Mouse (Mus musculus): ENCODE data around the gene Tssk6.
A peak's percentile ranks its signal among the peaks of the same experiment; 100 is the strongest.
"Not testable (repeated sequence)": the region's sequence is repeated elsewhere in the genome, so short reads cannot be mapped to it uniquely, and the experiment has no call there.

The Tssk6 gene

DNA sequence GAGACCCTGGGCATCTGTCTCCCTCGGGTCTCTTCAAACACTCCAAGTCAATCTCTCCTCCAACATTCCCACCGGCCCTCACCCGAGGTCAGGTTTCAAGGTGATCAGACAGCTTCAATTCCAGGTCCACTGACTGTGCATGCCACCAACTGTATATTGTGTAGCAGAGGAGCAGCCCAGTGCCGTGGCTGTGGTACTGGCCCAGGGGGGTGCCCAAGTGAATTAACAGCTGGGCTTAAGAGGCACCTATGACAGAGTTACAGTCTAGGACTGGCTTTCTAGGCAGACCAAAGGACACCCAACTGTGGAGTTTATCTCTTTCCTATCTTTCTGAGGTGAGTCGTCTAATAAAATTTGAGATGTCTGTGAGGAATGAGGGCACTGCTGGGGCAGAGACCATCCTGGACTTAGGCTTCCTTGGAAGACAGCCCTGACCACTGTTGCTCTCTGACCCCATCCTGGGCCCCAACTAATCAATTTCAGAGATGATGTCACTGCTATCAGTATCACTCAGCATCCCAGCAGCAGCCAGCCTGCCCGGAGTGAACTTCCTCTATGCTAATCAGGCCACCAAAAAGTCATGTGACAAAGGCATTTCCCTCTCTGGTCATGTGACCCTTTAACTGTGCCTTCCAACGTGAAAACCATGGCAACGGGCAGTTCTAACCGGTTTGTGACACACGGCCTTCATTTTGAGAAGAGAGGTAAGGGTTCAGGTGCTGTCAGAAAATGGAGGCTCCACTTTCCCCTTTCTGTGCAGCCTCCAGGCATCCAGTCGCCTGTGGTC is 18.1 kb downstream of the Tssk6 start:
- DNase-seq: peak; percentile 79 to 86

DNA sequence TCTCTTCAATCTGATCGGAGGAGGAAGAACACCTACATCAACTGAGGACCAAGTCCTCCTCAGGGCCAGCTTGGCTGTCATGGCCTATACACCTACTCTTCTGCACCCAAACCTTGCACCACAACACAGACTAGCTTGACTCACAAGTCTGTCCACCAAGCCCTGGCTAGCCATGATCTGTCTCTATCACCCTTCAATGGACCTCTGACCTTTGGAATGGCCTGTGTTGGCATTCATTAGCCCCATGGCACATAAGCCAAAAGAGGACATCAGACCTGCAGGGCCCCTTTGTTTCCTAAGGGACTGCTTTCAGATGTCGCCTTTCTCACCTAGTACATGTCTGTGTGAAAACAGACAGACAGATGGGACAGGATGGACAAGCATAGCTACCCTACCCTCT is 19.2 kb downstream of the Tssk6 start:
- DNase-seq: no peak

DNA sequence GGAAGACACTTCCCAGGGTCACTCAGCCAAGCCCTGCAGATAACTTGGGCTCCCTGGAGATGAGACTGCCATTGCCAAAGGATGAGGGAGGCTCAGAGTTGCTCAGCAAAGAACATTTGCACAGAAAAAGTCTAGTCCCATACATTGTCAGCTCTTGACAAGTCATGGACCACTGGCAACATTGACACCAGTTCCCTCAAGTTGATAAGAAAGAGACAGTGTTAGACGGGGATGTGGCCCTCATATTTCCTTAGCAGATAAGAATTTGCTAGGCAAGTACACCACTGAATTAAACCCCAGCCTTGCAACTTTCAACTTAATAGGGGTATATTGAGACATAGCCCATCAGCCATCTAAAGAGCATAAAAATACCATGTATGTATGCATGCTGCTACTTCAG is 22.0 kb downstream of the Tssk6 start:
- no peak for DNase-seq

DNA sequence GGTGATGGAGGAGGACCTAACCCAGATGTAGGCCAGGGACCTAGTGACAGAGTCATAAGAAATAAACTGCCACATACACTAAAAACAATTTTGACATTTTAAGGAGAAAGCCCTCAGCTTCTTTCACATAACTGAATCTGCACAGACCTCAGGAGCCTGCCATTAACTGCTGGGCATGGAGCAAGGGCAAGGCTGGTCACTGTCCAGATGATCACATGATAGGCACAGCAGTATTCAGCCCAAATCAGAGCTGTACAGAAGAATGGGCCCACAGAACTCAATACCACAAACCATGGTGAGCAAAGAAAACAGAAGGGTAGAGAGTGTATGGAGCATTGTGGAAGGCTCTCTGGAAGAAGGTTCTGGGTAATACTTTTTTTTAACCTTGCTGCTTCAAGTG is 24.9 kb downstream of the Tssk6 start:
- no peak for DNase-seq

DNA sequence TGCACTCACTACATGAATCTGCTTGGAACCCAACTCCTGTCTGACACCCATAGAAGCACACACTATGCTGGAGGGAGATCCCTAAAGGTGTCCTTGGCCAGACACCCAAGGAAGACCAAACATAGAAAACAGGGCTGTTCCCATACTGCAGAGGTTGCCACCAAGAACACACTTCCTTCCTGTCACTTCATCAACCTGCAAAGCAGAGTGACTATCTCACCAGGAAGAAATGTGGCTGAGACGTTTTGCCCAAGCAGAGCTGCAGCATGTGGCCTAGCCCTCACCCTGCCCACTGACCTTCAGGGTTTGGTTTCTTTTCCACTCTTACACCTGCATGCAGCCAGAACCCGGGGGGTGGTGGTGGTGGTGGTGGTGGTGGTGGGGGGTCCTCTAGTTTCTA is 31.8 kb downstream of the Tssk6 start:
- DNase-seq: no peak

DNA sequence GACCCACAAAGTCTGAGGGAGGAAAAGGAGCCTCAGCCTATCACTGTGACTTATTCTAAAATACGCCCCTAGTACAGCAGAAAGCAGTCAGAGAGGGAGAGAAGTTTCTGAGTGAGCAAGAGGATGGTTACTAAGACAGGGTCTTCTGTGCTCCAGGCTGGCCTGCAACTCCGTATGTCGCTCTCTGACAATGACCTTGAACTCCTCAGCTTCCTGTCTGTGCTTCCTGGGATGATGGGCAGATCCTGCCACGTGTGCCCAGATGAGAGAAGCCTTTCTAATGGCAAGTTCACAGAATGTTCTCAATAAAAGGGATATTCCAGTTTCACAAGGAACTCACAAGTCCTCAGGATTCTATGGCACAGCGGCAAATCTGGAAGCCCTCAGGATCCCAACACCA is 32.6 kb downstream of the Tssk6 start:
- DNase-seq: no peak

DNA sequence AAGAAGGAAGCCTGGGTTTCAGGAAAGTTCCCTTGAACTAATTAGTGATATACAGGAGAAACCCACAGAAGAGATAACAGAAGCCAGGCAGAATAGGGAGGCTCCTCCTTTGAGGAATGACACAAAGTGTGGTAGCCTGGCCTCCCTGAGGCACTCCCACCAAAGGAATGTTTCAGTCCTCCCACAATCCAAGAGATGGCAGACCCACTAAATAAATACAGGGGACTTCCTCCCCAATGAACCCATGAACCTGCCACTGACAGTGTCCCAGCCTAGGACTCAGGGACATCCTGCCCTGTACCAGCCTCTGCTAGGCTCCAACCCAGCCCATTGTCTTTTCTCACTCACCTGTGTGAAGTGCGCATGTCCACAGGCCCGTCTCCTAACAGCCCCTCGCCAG is 33.4 kb downstream of the Tssk6 start:
- no peak for DNase-seq

DNA sequence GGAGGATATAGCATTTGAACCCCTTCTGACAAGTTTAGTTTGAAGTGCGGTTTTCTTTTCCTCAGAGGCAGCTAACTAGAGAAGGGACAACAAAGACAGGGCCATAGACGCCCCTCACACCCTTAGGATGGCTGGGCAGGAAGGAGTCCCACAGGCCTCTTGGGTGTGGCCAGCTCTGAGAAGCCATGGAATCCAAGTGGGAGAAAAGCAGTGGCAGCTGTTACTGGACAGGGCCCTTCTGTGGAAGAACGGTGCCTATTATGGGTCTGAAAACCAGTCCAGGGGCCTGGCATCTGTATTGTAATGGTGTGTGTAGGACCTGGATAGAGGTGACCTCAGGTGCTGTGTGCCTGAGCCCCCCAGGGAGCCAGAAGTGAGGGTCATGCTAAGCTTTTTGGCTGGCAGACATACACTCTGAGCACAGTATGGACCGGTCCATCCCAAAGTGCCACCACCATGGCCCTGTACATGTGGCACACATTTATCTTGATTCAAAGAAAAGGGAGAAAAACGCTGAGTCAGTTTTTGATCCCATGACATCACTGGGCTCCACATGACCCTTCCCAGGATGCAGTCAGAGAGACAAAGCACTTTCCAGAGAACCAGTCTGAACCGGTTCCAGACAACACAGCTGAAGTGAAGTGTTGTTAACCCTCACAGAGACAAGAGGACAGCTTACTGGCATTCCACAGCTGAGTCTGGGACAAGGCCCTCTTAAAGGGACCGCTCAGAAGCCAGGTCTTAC is 34.2 kb downstream of the Tssk6 start:
- DNase-seq: peak; percentile 43 to 71

DNA sequence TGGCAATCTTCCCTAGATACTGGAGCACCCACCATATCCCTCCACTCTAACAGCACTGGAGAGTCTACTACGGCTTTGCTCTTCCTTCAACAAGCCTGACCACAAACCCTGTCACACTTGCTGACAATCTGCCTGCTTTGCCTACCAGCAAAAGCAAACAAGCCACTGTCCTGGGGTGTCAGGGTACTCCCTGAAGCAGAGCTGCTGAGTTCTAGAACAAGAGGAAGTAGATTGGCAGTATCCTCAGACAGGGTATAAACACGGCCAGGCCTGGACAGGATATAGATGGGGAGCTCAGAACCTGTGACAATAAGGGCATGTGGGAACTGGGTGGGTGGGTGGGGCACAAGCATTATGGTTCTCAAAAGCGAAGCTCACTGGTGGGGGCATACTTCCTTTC is 35.5 kb downstream of the Tssk6 start:
- DNase-seq: no peak

DNA sequence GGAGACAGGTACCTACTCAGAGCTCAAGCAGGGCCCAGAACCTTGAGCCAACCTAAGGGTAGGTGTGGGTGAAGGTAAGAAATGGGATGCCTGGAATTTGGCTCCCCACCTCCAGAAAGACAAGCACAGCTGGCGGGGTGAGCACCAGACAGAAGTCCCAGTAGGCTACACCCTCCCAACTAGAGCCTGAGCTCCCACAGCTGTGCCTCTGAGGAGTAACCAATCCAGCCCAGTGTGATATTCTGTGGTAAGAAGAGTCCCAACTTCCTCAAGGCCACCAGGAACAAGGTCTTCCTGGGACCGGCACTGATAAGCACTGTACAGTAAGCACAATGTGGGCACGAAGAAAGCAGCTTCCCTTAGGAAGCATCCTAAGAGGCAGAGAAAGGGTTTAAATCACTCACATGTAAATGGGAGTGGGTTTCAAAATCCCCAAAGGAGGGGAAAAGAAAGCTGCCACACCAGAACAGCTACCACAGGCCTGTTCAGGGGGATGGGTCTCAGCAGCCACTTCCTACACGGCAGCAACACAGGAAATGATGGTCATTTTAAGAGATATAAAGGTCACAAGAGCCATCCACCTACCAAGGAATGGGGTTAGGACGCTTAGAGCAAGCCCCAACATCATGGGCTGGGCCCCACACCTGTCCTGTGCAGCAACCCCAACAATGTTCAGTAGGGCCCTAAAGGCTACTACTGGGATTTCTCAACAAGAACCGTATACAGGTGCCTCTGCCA is 36.4 kb downstream of the Tssk6 start:
- DNase-seq: no peak

DNA sequence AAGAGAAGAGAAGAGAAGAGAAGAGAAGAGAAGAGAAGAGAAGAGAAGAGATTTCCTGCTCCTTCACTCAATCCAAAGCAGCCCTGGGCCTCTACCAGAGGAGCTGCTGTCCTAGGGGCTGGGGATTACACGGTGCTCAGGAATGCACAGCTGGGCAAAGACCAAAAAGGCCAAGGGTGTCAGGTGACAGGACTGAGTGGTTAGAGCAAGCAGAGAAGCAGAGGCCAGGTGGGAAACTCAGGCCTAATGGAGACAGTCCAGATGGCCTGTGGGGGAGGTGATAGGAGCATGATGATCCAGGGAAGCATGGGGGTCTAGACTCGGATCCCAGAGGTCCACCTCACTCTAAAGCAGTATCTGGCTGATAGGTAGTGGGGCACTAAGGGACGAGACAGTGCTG is 37.6 kb downstream of the Tssk6 start:
- peak; percentile 24 to 58 for DNase-seq

DNA sequence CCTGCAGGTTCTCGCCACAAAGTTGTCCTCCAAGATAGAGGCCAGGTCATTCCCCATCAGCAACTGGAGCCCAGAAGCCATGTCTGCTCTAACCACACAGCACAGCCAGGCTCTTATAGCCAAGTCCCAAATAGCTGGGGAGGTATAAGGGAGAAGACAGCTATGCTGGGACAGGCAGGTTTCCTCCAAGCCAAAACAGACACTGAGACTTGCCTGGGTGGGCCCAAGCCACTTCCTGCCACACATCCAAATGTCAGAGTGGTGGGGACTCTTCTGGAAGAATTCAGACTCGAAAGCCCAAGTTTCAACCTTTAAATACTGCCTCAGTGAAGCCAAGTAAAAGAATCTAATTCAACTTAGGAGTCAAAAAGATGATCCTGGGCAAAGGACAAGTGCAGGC is 38.4 kb downstream of the Tssk6 start:
- DNase-seq: no peak

DNA sequence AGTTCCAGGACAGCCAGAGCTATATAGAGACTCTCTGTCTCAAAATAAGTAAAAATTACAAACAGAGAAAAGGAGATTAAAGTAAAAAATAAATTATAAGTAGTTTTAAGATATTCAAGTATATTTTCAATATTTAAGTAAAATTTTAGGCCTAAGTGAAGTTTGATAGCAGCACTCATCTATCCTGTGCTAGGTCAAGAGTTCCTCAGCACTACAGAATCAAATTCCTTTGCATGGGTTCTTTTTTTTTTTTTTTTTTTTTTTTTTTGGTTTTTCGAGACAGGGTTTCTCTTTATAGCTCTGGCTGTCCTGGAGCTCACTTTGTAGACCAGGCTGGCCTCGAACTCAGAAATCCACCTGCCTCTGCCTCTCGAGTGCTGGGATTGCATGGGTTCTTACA is 40.5 kb downstream of the Tssk6 start:
- not testable (repeated sequence) for DNase-seq

DNA sequence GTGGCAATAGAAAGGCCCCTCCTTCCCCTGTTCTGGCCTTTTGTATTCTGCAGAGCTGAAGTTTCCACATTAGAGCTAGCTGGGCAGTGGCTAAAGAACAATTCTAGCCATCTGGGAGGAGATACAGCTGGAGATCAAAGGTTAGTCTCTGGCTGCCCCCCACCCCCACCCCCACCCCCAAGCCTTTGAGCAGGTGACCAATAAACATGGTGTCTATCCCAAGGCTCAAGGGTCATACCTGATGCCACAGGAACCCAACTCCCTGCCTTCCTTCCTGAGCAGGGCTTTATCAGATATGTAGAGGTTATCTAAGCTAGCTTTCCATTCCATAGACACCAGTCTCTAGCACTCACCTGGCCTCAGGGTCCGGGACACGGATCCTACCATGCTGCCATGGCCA is 48.3 kb downstream of the Tssk6 start:
- DNase-seq: no peak

All from kidney, postnatal 4 days (tissue).